Mouse (Mus musculus) liver, adult 2 months (tissue): ENCODE results near the gene Pdxp.

Source experiments
- CTCF ChIP-seq: fragments of 200-500 bp; IDR thresholded peaks from 2 replicates; pipeline ENCODE4 v1.5.1; 2011; ENCODE audit warnings: low read depth, low read length, control low read depth
- POLR2A ChIP-seq: fragments of 200-500 bp; IDR thresholded peaks from 2 replicates; pipeline ENCODE4 v1.6.1; 2011; ENCODE audit warnings: low read length, control low read depth; ENCODE audit not compliant: insufficient read depth; ENCODE audit errors: extremely low read depth

- no peak for TF ChIP-seq CTCF
- no peak for TF ChIP-seq POLR2A
Measured at GRCm38 (mm10) chr15:78930801-78931426, 17.2 kb downstream of the Pdxp start.
